Mouse (Mus musculus) small intestine, adult 2 months (tissue): ENCODE data around the gene Cdiptos. TPM values are rescaled to one million over a fixed set of nuclear protein-coding genes. Genes with fewer than 3 reads are reported as not detected.

Experiments used
- H3K27ac ChIP-seq: fragments of 200-500 bp; 2 replicates; pipeline ENCODE4 v1.5.1; 2012; ENCODE audit warnings: low read depth, low read length, control low read depth, inconsistent platforms; ENCODE audit not compliant: insufficient read depth
- H3K27me3 ChIP-seq: fragments of 200-500 bp; 2 replicates; pipeline ENCODE4 v1.6.1; 2012; ENCODE audit warnings: mild to moderate bottlenecking, moderate library complexity, low read length, inconsistent platforms; ENCODE audit not compliant: control insufficient read depth, insufficient read depth
- H3K36me3 ChIP-seq: fragments of 200-500 bp; 2 replicates; pipeline ENCODE4 v1.6.1; 2012; ENCODE audit warnings: mild to moderate bottlenecking, low read length, control low read depth, inconsistent platforms; ENCODE audit not compliant: control insufficient read depth, insufficient read depth
- H3K4me1 ChIP-seq: fragments of 200-500 bp; 2 replicates; pipeline ENCODE4 v1.6.1; 2012; ENCODE audit warnings: low read length, inconsistent platforms, mixed read lengths; ENCODE audit not compliant: control insufficient read depth, insufficient read depth, insufficient read length
- H3K4me3 ChIP-seq: fragments of 200-500 bp; 2 replicates; pipeline ENCODE4 v1.5.1; 2012; ENCODE audit warnings: low read depth, mild to moderate bottlenecking, control low read depth, inconsistent platforms, low read length, moderate library complexity
- CTCF ChIP-seq: fragments of 200-500 bp; IDR thresholded peaks from 2 replicates; pipeline ENCODE4 v1.5.1; 2012; ENCODE audit warnings: low read depth, mild to moderate bottlenecking, control low read depth, inconsistent platforms, low read length, moderate library complexity, mixed read lengths; ENCODE audit not compliant: insufficient replicate concordance, insufficient read length; ENCODE audit errors: extremely low read depth
- POLR2A ChIP-seq: fragments of 200-500 bp; IDR thresholded peaks from 2 replicates; pipeline ENCODE4 v1.6.1; 2012; ENCODE audit warnings: low read depth, mild to moderate bottlenecking, control low read depth, inconsistent platforms, low read length, moderate library complexity
- WGBS: fragments of 180-500 bp; shearing (Covaris S2); methylation state at CpG from one replicate; pipeline ENCODE4 v1.1.7; 2018; 5-methylcytosine and 5-hydroxymethylcytosine counted together
- polyA plus RNA-seq: library from polyadenylated mRNA; depleted of rRNA; stranded (reverse); fragments of >200 nt; gene quantifications from 2 replicates; pipeline ENCODE4 v1.2.3, GENCODE M21; 2012

Gene Cdiptos
- polyA plus RNA-seq, 1 experiment: 0.74 TPM

DNA sequence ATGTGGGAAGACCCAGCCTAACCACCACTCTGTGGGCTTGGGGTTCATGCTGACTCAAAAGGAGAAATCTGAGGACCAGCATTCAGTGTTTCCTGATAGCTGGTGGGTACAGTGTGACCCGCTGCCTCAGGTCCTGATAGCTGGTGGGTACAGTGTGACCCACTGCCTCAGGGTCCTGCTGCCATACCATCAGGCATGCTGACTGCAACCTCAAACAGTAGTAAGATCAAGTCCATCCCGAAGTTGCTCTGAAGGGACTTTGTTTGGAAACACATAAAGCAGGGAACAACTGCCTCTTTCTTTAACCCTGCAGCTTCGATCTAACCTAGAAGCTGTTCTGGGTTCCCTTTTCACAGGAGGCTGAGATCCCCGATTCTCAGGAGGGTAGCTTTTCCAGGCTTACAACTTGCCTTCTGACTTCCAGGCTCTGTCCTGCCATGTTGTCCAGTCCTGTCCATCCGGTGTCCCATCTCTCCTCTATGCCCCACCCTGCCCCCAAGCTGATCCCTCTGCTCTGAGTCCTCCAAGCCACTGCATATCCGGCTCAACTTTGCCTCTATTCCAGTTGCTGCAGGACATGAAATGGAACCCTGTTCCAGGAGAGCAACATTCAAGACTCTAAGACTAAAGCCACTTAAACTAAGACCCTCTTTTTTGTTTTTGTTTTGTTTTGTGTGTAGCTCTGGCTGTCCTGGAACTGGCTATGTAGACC, 31.6 kb upstream of the Cdiptos start:
- TF ChIP-seq POLR2A: no peak
- no peak for TF ChIP-seq CTCF
- Histone ChIP-seq H3K27me3 (no peaks in the 10 kb centered on the region), H3K4me3 (no peak overlapping the region), H3K27ac (peak overlapping the region; percentile 97; the same call in 1 of the 2 replicates), H3K4me1 (peaks cover 37% of the 10 kb centered on the region), H3K36me3 (peaks cover 8% of the 10 kb centered on the region)
- WGBS: 82% methylated on average over 6 of the region's 6 CpGs

DNA sequence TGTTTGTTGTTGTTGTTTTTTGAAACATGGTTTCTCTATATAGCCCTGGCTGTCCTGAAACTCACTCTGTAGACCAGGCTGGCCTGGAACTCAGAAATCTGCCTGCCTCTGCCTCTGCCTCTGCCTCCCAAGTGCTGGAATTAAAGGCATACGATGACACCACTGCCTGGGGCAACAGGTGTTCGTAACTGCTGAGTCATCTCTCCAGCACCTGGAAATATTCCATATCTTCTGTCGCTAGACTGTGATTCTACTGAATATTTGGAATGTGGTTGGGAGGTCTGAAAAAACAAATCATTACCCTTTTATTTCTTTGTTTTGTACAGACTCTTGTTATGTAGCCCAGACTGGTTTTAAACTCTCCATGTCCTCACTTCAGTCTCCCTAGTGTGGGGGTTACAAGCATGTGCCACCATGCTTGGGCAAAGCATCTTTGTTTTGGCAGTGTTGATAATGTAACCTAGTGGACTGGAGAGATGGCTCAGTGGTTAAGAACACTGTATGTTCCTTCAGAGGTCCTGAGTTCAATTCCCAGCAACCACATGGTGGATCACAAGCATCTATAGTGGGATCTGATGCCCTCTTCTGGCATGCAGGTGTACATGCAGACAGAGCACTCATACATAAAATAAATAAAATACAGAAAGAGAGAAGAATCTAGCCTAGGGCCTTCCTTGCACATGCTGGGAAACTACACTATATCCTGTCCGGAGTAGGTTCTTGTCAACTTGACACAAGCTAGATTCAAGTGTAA, 28.4 kb upstream of the Cdiptos start:
- WGBS: 43% methylated on average over 4 of the region's 4 CpGs

DNA sequence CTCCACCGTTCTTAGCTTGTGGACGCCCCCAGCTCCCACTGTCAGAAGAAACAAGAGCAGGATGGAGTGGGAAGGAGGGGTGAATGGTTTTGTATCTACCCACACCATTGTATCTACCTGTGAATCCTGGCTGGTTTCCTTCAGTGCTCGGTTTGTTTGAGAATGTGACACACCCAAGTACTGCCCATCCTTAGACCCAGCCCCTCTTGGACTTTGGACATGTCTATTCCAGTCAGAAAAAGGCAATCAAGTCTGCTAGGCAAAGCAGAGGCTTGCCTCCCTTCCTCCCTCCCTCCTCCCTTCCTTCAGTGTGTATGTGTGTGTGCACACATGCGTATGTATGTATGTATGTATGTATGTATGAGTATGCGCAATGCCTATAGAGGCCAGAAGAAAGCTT, 27.7 kb upstream of the Cdiptos start:
- peak overlapping the region; percentile 43 for H3K27ac ChIP-seq
- H3K4me3 ChIP-seq: peak overlapping the region; percentile 17; the same call in 1 of the 2 replicates
- no peak for TF ChIP-seq POLR2A
- TF ChIP-seq CTCF: no peak
- WGBS: 38% methylated on average over 5 of the region's 5 CpGs
- H3K4me1 ChIP-seq: peaks cover 16% of the 10 kb centered on the region; the same call in 1 of the 2 replicates
- no peaks in the 10 kb centered on the region for H3K27me3 ChIP-seq
- H3K36me3 ChIP-seq: peaks cover 30% of the 10 kb centered on the region

More for the DNA sequence above, 28.4 kb upstream of the Cdiptos start:
- TF ChIP-seq CTCF: no peak
- TF ChIP-seq POLR2A: no peak
- H3K27ac ChIP-seq: peak overlapping the region; percentile 17
- no peaks in the 10 kb centered on the region for H3K27me3 ChIP-seq
- peaks cover 22% of the 10 kb centered on the region for H3K4me1 ChIP-seq
- peaks cover 24% of the 10 kb centered on the region for H3K36me3 ChIP-seq
- no peak overlapping the region for H3K4me3 ChIP-seq

DNA sequence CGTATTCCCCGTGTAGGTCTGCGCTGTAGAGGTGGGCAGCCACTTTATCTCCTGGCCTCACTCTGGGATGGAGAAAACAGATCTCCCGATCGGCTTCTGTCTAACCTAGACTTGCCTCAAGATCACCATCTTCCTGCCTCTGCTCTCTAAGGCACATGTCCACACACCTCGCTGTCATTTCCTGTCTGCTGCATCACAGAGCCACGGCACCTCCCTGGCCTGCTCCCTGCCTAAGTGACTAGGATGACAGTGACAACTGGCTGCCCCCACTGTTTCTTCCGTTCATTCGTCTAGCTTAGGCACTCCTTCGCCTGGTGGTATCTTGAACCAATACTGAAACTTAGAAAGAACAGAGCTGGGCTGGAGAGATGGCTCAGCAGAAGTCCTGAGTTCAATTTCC, 23.7 kb upstream of the Cdiptos start:
- TF ChIP-seq CTCF: no peak
- TF ChIP-seq POLR2A: no peak
- 84% methylated on average over 10 of the region's 10 CpGs for WGBS
- H3K36me3 ChIP-seq: peaks cover 61% of the 10 kb centered on the region

DNA sequence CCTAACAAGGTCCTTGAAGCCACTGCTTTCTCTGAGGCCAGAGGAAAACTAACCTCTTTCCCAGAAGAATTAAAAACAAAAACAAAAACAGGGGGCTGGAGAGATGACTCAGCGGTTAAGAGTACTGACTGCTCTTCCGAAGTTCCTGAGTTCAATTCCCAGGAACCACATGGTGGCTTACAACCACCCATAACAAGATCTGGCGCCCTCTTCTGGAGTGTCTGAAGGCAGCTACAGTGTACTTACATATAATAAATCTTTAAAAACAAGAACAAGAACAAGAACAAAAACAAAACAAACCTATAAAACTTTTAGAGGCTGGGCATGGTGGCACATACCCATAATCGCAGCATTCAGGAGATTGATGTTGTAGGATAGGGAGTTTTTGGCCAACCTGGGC, 20.6 kb upstream of the Cdiptos start:
- no peak for TF ChIP-seq POLR2A
- TF ChIP-seq CTCF: no peak
- H3K36me3 ChIP-seq: peaks cover 81% of the 10 kb centered on the region
- no peaks in the 10 kb centered on the region for H3K4me1 ChIP-seq
- 91% methylated on average over 4 of the region's 4 CpGs for WGBS
- H3K27ac ChIP-seq: no peak overlapping the region
- H3K27me3 ChIP-seq: no peaks in the 10 kb centered on the region
- no peak overlapping the region for H3K4me3 ChIP-seq

More for the DNA sequence above, 23.7 kb upstream of the Cdiptos start:
- H3K4me1 ChIP-seq: 0 out of 2 replicates have a peak, but pooled peaks cover 2% of the 10 kb centered on the region
- no peak overlapping the region for H3K4me3 ChIP-seq
- no peak overlapping the region for H3K27ac ChIP-seq
- H3K27me3 ChIP-seq: no peaks in the 10 kb centered on the region

DNA sequence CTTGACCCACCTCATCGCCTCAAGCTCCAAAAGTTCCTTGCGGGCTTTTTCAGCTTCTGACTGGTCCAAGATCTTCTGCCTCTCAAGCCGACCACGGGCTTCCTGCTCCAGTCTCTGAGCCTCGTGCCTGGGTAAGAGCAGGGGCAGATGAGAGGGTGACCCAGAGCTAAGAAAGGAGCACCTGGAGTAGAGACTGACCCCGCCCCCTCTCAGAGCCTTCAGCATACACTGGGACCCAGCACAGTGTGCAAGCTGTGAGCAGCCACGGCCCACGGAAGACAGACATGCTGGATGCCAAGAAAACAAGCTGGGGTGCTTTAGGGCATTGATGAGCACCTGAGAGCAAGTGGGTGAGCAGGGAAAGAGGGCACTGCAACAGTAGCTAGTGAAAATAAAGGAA, 12.9 kb upstream of the Cdiptos start:
- no peak overlapping the region for H3K4me3 ChIP-seq

DNA sequence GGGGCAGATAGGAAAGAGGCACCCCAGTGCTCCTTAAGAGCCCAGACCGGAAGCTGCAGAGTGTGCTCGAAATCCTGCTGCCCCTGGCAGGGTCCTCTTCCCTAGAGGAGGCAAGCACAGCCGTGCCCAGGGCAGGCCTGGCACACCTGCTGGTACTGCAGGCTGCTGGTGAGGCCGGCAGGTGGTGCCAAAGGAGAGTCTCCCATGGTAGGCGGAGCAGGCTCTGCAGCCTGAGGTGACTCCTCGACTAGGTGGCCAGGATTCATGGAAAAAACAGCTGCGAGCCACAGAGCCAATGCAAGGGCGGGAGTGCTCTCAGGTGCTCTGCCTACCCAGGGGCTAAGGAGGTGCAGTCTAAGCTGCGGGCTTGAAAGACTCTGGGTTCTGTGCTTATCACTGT, 10.4 kb upstream of the Cdiptos start:
- Histone ChIP-seq H3K4me1 (peaks cover 20% of the 10 kb centered on the region; the same call in 1 of the 2 replicates), H3K27ac (no peak overlapping the region), H3K36me3 (peaks cover 45% of the 10 kb centered on the region), H3K27me3 (no peaks in the 10 kb centered on the region), H3K4me3 (no peak overlapping the region)
- 23% methylated on average over 9 of the region's 9 CpGs for WGBS
- no peak for TF ChIP-seq POLR2A
- peak; percentile 62 for TF ChIP-seq CTCF

More for the DNA sequence above, 12.9 kb upstream of the Cdiptos start:
- WGBS: 80% methylated on average over 8 of the region's 8 CpGs
- Histone ChIP-seq H3K4me1 (no peaks in the 10 kb centered on the region), H3K27me3 (no peaks in the 10 kb centered on the region), H3K27ac (no peak overlapping the region), H3K36me3 (peaks cover 63% of the 10 kb centered on the region)
- TF ChIP-seq CTCF (no peak), POLR2A (no peak)
